Mouse (Mus musculus) cortical plate, adult 2 months (tissue): ENCODE measurements around the gene Btbd35f8. TPM values are rescaled to one million over a fixed set of nuclear protein-coding genes. Genes with fewer than 3 reads are reported as not detected.
"Not testable (repeated sequence)": the region's sequence is repeated elsewhere in the genome, so short reads cannot be mapped to it uniquely, and the experiment has no call there.

Source experiments
- H3K27ac ChIP-seq: fragments of 200-500 bp; 2 replicates; pipeline ENCODE4 v1.5.1; 2012; ENCODE audit warnings: low read length, control low read depth, inconsistent platforms; ENCODE audit not compliant: insufficient read depth
- H3K4me1 ChIP-seq: fragments of 200-500 bp; 2 replicates; pipeline ENCODE4 v1.6.1; 2011; ENCODE audit warnings: low read length; ENCODE audit not compliant: control insufficient read depth, insufficient read depth
- H3K4me3 ChIP-seq: fragments of 200-500 bp; 2 replicates; pipeline ENCODE4 v1.5.1; 2011; ENCODE audit warnings: mild to moderate bottlenecking, low read length, control low read depth; ENCODE audit not compliant: insufficient read depth
- polyA plus RNA-seq: library from polyadenylated mRNA; depleted of rRNA; stranded (reverse); fragments of >200 nt; gene quantifications from 2 replicates; pipeline ENCODE4 v1.2.3, GENCODE M21; 2012; rRNA removed

Btbd35f8 gene
- not detected in 2 replicates for polyA plus RNA-seq

GRCm38 (mm10) chrX:34450224-34450623, at the start of gene Btbd35f8:
TSS of gene Btbd35f8 (plus strand) at chrX:34450524.
- H3K27ac ChIP-seq, H3K4me3 ChIP-seq, H3K4me1 ChIP-seq: not testable (repeated sequence)

Other genes with a start within 250 kb of the Btbd35f8 start
- not detected in 2 replicates for gene Spin2g, start 211.8 kb upstream of the Btbd35f8 start, polyA plus RNA-seq